Mouse (Mus musculus): ENCODE results near the gene Tbc1d10c. TPM values are rescaled to one million over a fixed set of nuclear protein-coding genes. Genes with fewer than 3 reads are reported as not detected.

The Tbc1d10c gene
- total and polyA plus RNA-seq, 3 experiments, result 43.5 to 58.5 (median 46.3) TPM

GRCm38 (mm10) chr19:4150567-4151487 lies 40.3 kb downstream of the Tbc1d10c start (continued):
- TF ChIP-seq MAFK (IDR thresholded peaks at IDR 0.05; ENCODE audit: insufficient replicate concordance, low read length) (no peak), CHD2 (IDR thresholded peaks at IDR 0.05; ENCODE audit: low read length) (no peak), POLR2A (IDR thresholded peaks at IDR 0.05; ENCODE audit: low read depth, low read length) (no peak), CHD1 (IDR thresholded peaks at IDR 0.05; ENCODE audit: low read depth, low read length) (no peak), SIN3A (IDR thresholded peaks at IDR 0.05; ENCODE audit: low read length) (0 out of 2 replicates have a peak, but pooled peaks have one; percentile 38), JUND (conservative IDR thresholded peaks at IDR 0.05; ENCODE audit: low read depth, low read length) (no peak), ELF1 (IDR thresholded peaks at IDR 0.05; ENCODE audit: low read depth, low read length) (no peak), HCFC1 (IDR thresholded peaks at IDR 0.05; ENCODE audit: low read depth, low read length) (no peak)

- Histone ChIP-seq H3K9ac (ENCODE audit: insufficient read depth, low read depth) (peak overlapping the region; percentile 96), H3K4me1 (ENCODE audit: control insufficient read depth in 1 of 2, insufficient read depth in 2 of 2) (peaks cover 37 to 70% of the 10 kb centered on the region in 2 experiments), H3K4me3 (replicated peaks in 1 of 3; ENCODE audit: low read depth in 2 of 3, low read length in 2 of 3, poor library complexity in 1 of 3) (peak overlapping the region; percentile 52 to 92 (median 77)), H3K36me3 (replicated peaks in 1 of 2; ENCODE audit: control insufficient read depth in 1 of 2, insufficient read depth in 1 of 2, low read length in 1 of 2) (peaks cover 30 to 47% of the 10 kb centered on the region in 2 experiments), H3K27ac (ENCODE audit: insufficient read depth, low read depth) (peak overlapping the region; percentile 84), H3K79me2 (replicated peaks; ENCODE audit: control insufficient read depth, extremely low read depth, insufficient read depth, poor library complexity, severe bottlenecking) (peaks cover 18% of the 10 kb centered on the region), H3K4me2 (ENCODE audit: insufficient read depth, low read depth, poor library complexity, severe bottlenecking) (peak overlapping the region; percentile 93), H3K9me3 (replicated peaks; ENCODE audit: low read length) (peaks cover 5% of the 10 kb centered on the region), H3K27me3 (replicated peaks) (no peaks in the 10 kb centered on the region)
- no peak for TF ChIP-seq SMC3 (IDR thresholded peaks at IDR 0.05; ENCODE audit: low read depth, low read length)
- TF ChIP-seq SIN3A (IDR thresholded peaks at IDR 0.05; ENCODE audit: low read length), result peak; percentile 50; the same call in 1 of the 2 replicates
- 0 out of 2 replicates have a peak, but pooled peaks have one; percentile 26 for TF ChIP-seq CHD1 (IDR thresholded peaks at IDR 0.05; ENCODE audit: low read depth, low read length)
- TF ChIP-seq MAZ (IDR thresholded peaks at IDR 0.05; ENCODE audit: low read depth, low read length), result 0 out of 2 replicates have a peak, but pooled peaks have one; percentile 16
- TF ChIP-seq UBTF (IDR thresholded peaks at IDR 0.05; ENCODE audit: low read depth, low read length), result no peak; the same call in 1 of the 2 replicates
- TF ChIP-seq MXI1 (IDR thresholded peaks at IDR 0.05; ENCODE audit: low read depth, low read length), result 0 out of 2 replicates have a peak, but pooled peaks have one; percentile 39
- no peak for TF ChIP-seq ZKSCAN1 (IDR thresholded peaks at IDR 0.05; ENCODE audit: borderline replicate concordance, low read depth, low read length)
- in situ Hi-C loops (cut with MboI; ENCODE audit: low pct_ligation_motif_present, low pct_unique_long_range_greater_than_20kb, low sequenced_read_pairs), result no loop called here
- dilution Hi-C loops (cut with MboI; ENCODE audit: extremely low pct_ligation_motif_present, extremely low pct_unique_long_range_greater_than_20kb, low sequenced_read_pairs), result no loop called here
- no peak for DNase-seq (ENCODE audit: extremely low read depth)
Measured at GRCm38 (mm10) chr19:4149764-4150461, 41.2 kb downstream of the Tbc1d10c start.

GRCm38 (mm10) chr19:4149283-4149682 lies 41.8 kb downstream of the Tbc1d10c start:
- dilution Hi-C loops (cut with MboI; ENCODE audit: extremely low pct_ligation_motif_present, extremely low pct_unique_long_range_greater_than_20kb, low sequenced_read_pairs) (no loop called here), in situ Hi-C loops (cut with MboI; ENCODE audit: low pct_ligation_motif_present, low pct_unique_long_range_greater_than_20kb, low sequenced_read_pairs) (no loop called here)
- peak overlapping the region; percentile 84 for H3K27ac ChIP-seq (ENCODE audit: insufficient read depth, low read depth)
- peak overlapping the region; percentile 96 for H3K9ac ChIP-seq (ENCODE audit: insufficient read depth, low read depth)
- H3K4me3 ChIP-seq (replicated peaks in 1 of 3; ENCODE audit: low read depth in 2 of 3, low read length in 2 of 3, poor library complexity in 1 of 3), result peak overlapping the region; percentile 52 to 92 (median 77)
- peaks cover 43 to 75% of the 10 kb centered on the region in 2 experiments for H3K4me1 ChIP-seq (ENCODE audit: control insufficient read depth in 1 of 2, insufficient read depth in 2 of 2)
- DNase-seq (ENCODE audit: extremely low read depth), result no peak
- H3K4me2 ChIP-seq (ENCODE audit: insufficient read depth, low read depth, poor library complexity, severe bottlenecking), result peak overlapping the region; percentile 93
- H3K27me3 ChIP-seq (replicated peaks), result no peaks in the 10 kb centered on the region
- peaks cover 30 to 47% of the 10 kb centered on the region in 2 experiments for H3K36me3 ChIP-seq (replicated peaks in 1 of 2; ENCODE audit: control insufficient read depth in 1 of 2, insufficient read depth in 1 of 2, low read length in 1 of 2)
- H3K79me2 ChIP-seq (replicated peaks; ENCODE audit: control insufficient read depth, extremely low read depth, insufficient read depth, poor library complexity, severe bottlenecking), result peaks cover 15% of the 10 kb centered on the region
- H3K9me3 ChIP-seq (replicated peaks; ENCODE audit: low read length), result peaks cover 5% of the 10 kb centered on the region
- TF ChIP-seq UBTF (IDR thresholded peaks at IDR 0.05; ENCODE audit: low read depth, low read length) (no peak; the same call in 1 of the 2 replicates), POLR2AphosphoS2 (IDR thresholded peaks at IDR 0.05; ENCODE audit: low read depth, low read length) (0 out of 2 replicates have a peak, but pooled peaks have one; percentile 20), NRF1 (IDR thresholded peaks at IDR 0.05; ENCODE audit: low read depth, low read length) (no peak), MXI1 (IDR thresholded peaks at IDR 0.05; ENCODE audit: low read depth, low read length) (peak; percentile 44; the same call in 1 of the 2 replicates), ELF1 (IDR thresholded peaks at IDR 0.05; ENCODE audit: low read depth, low read length) (0 out of 2 replicates have a peak, but pooled peaks have one; percentile 7), SIN3A (IDR thresholded peaks at IDR 0.05; ENCODE audit: low read length) (peak; percentile 33; the same call in 1 of the 2 replicates)
